Mouse (Mus musculus): ENCODE measurements around the gene 2900011O08Rik.
A peak's percentile ranks its signal among the peaks of the same experiment; 100 is the strongest.

GRCm38 (mm10) chr16:13986574-13987478, at the start of gene 2900011O08Rik, which contains the start of gene Ifitm7:
- TF ChIP-seq POLR2A (IDR thresholded peaks at IDR 0.05; ENCODE audit: insufficient read depth, low read depth, low read length), result peak; percentile 37; the same call in 1 of the 2 replicates
- no peak for TF ChIP-seq CTCF (IDR thresholded peaks at IDR 0.05; ENCODE audit: insufficient read depth, low read depth, low read length)

All from olfactory bulb, adult 2 months (tissue).